Mouse (Mus musculus) embryonic fibroblast, embryonic 13.5 days (primary cell): ENCODE data around the gene Acox1.

Source experiments
- CTCF ChIP-seq: IDR thresholded peaks from 2 replicates; pipeline ENCODE4 v1.5.1; 2011; ENCODE audit warnings: mild to moderate bottlenecking, control low read depth, low read length, moderate library complexity, borderline replicate concordance; ENCODE audit not compliant: insufficient read depth
- POLR2A ChIP-seq: IDR thresholded peaks from 2 replicates; pipeline ENCODE4 v1.6.1; 2011; ENCODE audit warnings: low read depth, mild to moderate bottlenecking, control low read depth, low read length, moderate library complexity

DNA sequence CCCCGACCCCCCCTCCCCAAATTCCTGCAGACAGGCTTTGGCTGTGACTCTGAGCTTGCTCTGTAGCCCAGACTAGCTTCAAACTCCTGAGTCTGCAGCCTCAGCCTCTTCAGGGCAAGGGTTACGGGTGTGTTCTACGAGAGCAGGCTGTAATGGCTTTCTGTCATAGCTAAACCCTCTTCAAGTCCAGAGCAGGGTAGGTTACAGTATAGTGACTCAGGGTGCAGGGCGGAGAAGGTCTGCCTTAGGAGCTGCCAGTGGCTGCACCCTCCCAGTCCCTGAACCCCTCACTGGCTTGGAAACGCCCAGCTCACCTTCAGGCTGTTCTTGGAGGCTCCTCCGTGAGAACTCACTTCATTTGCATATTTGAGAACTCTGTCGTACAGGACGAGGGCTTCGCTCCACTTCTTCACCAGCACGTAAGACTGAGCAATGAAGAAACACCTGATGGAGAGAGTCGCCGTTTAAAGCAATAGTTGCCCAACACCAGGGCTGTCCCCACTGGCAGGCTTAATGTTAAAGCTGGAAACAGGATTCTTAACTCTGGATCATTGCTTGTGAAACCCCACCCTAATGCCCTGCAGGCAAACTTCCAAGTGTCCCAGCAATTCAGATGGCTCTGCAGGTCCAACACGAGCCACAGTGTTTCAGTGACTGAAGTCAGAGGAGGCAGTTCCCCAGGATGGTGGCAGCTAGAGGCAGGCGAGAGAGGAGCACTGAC lies 48.8 kb upstream of the Acox1 start:
- TF ChIP-seq CTCF (no peak), POLR2A (no peak)
